In genomic region chr5:20056074-20056842, GRCm38 (mm10) we compare ENCODE assay signal across 15 mouse cellular contexts.
DNase-seq lines count a peak whose midpoint lies in the region; ATAC-seq and TF ChIP-seq lines count a peak whose summit lies in the region.
"Had no signal": no experiment of that assay in that cellular context is flagged by ENCODE, and none has a peak within 500 bp of the region (broad histone marks: within the 10 kb centered on the region; RNA-seq: fewer than 3 reads in every experiment).

No protein-coding gene starts in this region.

- H3K4me1 ChIP-seq in hindbrain, postnatal 0 days (ENCODE audit: insufficient read depth, low read length), result no peaks in the 10 kb centered on the region
- 0 out of 2 replicates have a peak, but pooled peaks cover 9% of the 10 kb centered on the region for H3K4me1 ChIP-seq in hindbrain, embryonic 14.5 days (replicated peaks; ENCODE audit: control insufficient read depth, insufficient read depth, low read length)
- H3K4me1 ChIP-seq in stomach, embryonic 15.5 days, result no peaks in the 10 kb centered on the region
- H3K4me1 ChIP-seq in stomach, postnatal 0 days (replicated peaks; ENCODE audit: control insufficient read depth, insufficient read depth), result no peaks in the 10 kb centered on the region
- peaks cover 8% of the 10 kb centered on the region; the same call in 1 of the 2 replicates for H3K4me1 ChIP-seq in kidney, embryonic 16.5 days (ENCODE audit: insufficient read depth, low read length)
- H3K4me1 ChIP-seq: limb, embryonic 12.5 days; lung, embryonic 15.5 days had no signal

- no peak overlapping the region for H3K4me2 ChIP-seq in hindbrain, postnatal 0 days (ENCODE audit: low read depth, low read length)
- H3K4me2 ChIP-seq in hindbrain, embryonic 14.5 days (replicated peaks), result no peak overlapping the region
- no peak overlapping the region for H3K4me2 ChIP-seq in stomach, embryonic 15.5 days
- H3K4me2 ChIP-seq in stomach, postnatal 0 days (replicated peaks; ENCODE audit: low read depth), result no peak overlapping the region
- no peak overlapping the region for H3K4me2 ChIP-seq in kidney, embryonic 16.5 days (replicated peaks; ENCODE audit: low read depth, low read length)
- H3K4me2 ChIP-seq: limb, embryonic 12.5 days; lung, embryonic 15.5 days had no signal

- no peak for TF ChIP-seq CTCF in hindbrain, postnatal 0 days (IDR thresholded peaks at IDR 0.05; ENCODE audit: low read depth)
- no peak for TF ChIP-seq CTCF in stomach, postnatal 0 days (IDR thresholded peaks at IDR 0.05; ENCODE audit: low read depth)

- H3K27me3 ChIP-seq in hindbrain, postnatal 0 days (ENCODE audit: insufficient read depth, low read length), result no peaks in the 10 kb centered on the region
- no peaks in the 10 kb centered on the region for H3K27me3 ChIP-seq in hindbrain, embryonic 14.5 days (ENCODE audit: control insufficient read depth, insufficient read depth, low read length)
- no peaks in the 10 kb centered on the region for H3K27me3 ChIP-seq in stomach, embryonic 15.5 days (replicated peaks)
- no peaks in the 10 kb centered on the region for H3K27me3 ChIP-seq in stomach, postnatal 0 days (ENCODE audit: control insufficient read depth, insufficient read depth, low read length)
- H3K27me3 ChIP-seq in kidney, embryonic 16.5 days (ENCODE audit: insufficient read depth, low read length), result no peaks in the 10 kb centered on the region
- H3K27me3 ChIP-seq: limb, embryonic 12.5 days; lung, embryonic 15.5 days had no signal

- H3K9me3 ChIP-seq in hindbrain, postnatal 0 days (ENCODE audit: low read length), result no peaks in the 10 kb centered on the region
- H3K9me3 ChIP-seq in hindbrain, embryonic 14.5 days (ENCODE audit: control insufficient read depth, low read length), result no peaks in the 10 kb centered on the region
- H3K9me3 ChIP-seq in stomach, embryonic 15.5 days, result no peaks in the 10 kb centered on the region
- H3K9me3 ChIP-seq in stomach, postnatal 0 days (ENCODE audit: control insufficient read depth, low read length), result no peaks in the 10 kb centered on the region
- H3K9me3 ChIP-seq in kidney, embryonic 16.5 days (ENCODE audit: low read length), result no peaks in the 10 kb centered on the region
- H3K9me3 ChIP-seq: limb, embryonic 12.5 days; lung, embryonic 15.5 days had no signal

- H3K4me3 ChIP-seq in hindbrain, postnatal 0 days (ENCODE audit: low read length), result no peak overlapping the region
- no peak overlapping the region for H3K4me3 ChIP-seq in hindbrain, embryonic 14.5 days (replicated peaks; ENCODE audit: low read length)
- H3K4me3 ChIP-seq in stomach, embryonic 15.5 days (replicated peaks), result no peak overlapping the region
- no peak overlapping the region for H3K4me3 ChIP-seq in stomach, postnatal 0 days (ENCODE audit: low read depth, low read length)
- H3K4me3 ChIP-seq in kidney, embryonic 16.5 days (ENCODE audit: low read length), result no peak overlapping the region
- H3K4me3 ChIP-seq: erythroblast, embryonic 14.5 days; limb, embryonic 12.5 days; lung, embryonic 15.5 days had no signal

- H3K27ac ChIP-seq in hindbrain, postnatal 0 days, result no peak overlapping the region
- no peak overlapping the region for H3K27ac ChIP-seq in hindbrain, embryonic 14.5 days
- peak overlapping the region; percentile 21; the same call in 1 of the 2 replicates for H3K27ac ChIP-seq in stomach, embryonic 15.5 days
- H3K27ac ChIP-seq in stomach, postnatal 0 days (replicated peaks), result no peak overlapping the region
- H3K27ac ChIP-seq in kidney, embryonic 16.5 days (ENCODE audit: low read length), result no peak overlapping the region
- H3K27ac ChIP-seq: limb, embryonic 12.5 days; lung, embryonic 15.5 days had no signal

- peak; percentile 79 for ATAC-seq in hindbrain, postnatal 0 days
- no peak for ATAC-seq in hindbrain, embryonic 14.5 days (ENCODE audit: low FRiP score)
- ATAC-seq in stomach, embryonic 15.5 days (ENCODE audit: insufficient read depth, low FRiP score, low read depth), result no peak; the same call in 1 of the 2 replicates
- ATAC-seq in stomach, postnatal 0 days (ENCODE audit: low FRiP score, low TSS enrichment), result no peak; the same call in 1 of the 2 replicates
- peak; percentile 88 for ATAC-seq in kidney, embryonic 16.5 days (ENCODE audit: low FRiP score, low TSS enrichment)
- ATAC-seq in erythroid progenitor cell, adult 5-6 weeks (replicated peaks; ENCODE audit: low FRiP score, poor library complexity, severe bottlenecking), result no peak

- no peak overlapping the region for H3K9ac ChIP-seq in hindbrain, postnatal 0 days (replicated peaks; ENCODE audit: low read length)
- H3K9ac ChIP-seq in hindbrain, embryonic 14.5 days, result no peak overlapping the region
- H3K9ac ChIP-seq in stomach, embryonic 15.5 days, result no peak overlapping the region
- H3K9ac ChIP-seq in stomach, postnatal 0 days (ENCODE audit: low read length), result no peak overlapping the region
- H3K9ac ChIP-seq in kidney, embryonic 16.5 days (replicated peaks; ENCODE audit: low read length), result no peak overlapping the region
- H3K9ac ChIP-seq: limb, embryonic 12.5 days; lung, embryonic 15.5 days had no signal

- no peaks in the 10 kb centered on the region for H3K36me3 ChIP-seq in hindbrain, postnatal 0 days (ENCODE audit: insufficient read depth, low read length)
- no peaks in the 10 kb centered on the region for H3K36me3 ChIP-seq in hindbrain, embryonic 14.5 days (replicated peaks; ENCODE audit: control insufficient read depth, insufficient read depth)
- H3K36me3 ChIP-seq in stomach, embryonic 15.5 days, result no peaks in the 10 kb centered on the region
- H3K36me3 ChIP-seq in stomach, postnatal 0 days (ENCODE audit: control insufficient read depth, insufficient read depth, low read length), result no peaks in the 10 kb centered on the region
- no peaks in the 10 kb centered on the region for H3K36me3 ChIP-seq in kidney, embryonic 16.5 days (ENCODE audit: insufficient read depth, low read length)
- H3K36me3 ChIP-seq: limb, embryonic 12.5 days; lung, embryonic 15.5 days had no signal

- TF ChIP-seq EP300 in stomach, postnatal 0 days (optimal IDR thresholded peaks at IDR 0.05), result no peak

- DNase-seq in hindbrain, postnatal 0 days (ENCODE audit: low spot score), result peak; percentile 42
- no peak for DNase-seq in hindbrain, embryonic 14.5 days (ENCODE audit: low spot score)
- no peak for DNase-seq in stomach, postnatal 0 days (ENCODE audit: low spot score)
- DNase-seq in telencephalon, adult 2 months (ENCODE audit: low read depth, low spot score), result peak; percentile 38
- no peak for DNase-seq in frontal cortex, postnatal 36 days (ENCODE audit: low spot score in 2 of 2)
- DNase-seq: adrenal gland, adult 2 months; heart, adult 11 months; heart, postnatal 36 days; right cerebral cortex, adult 18-20 months had no signal

- WGBS in hindbrain, postnatal 0 days, result 44% methylated on average over 5 of the region's 5 CpGs
- 51% methylated on average over 5 of the region's 5 CpGs for WGBS in hindbrain, embryonic 14.5 days
- WGBS in stomach, embryonic 15.5 days, result 39% methylated on average over 5 of the region's 5 CpGs
- WGBS in stomach, postnatal 0 days, result 38% methylated on average over 5 of the region's 5 CpGs
- WGBS in kidney, embryonic 16.5 days, result 19% methylated on average over 5 of the region's 5 CpGs

Comparison
In these comparisons a context has a peak if more than half of its experiments do, and no peak if none do; other contexts are left out.
1. ATAC-seq: peak in hindbrain, postnatal 0 days (single experiment) and kidney, embryonic 16.5 days (single experiment); none in hindbrain, embryonic 14.5 days (single experiment), stomach, embryonic 15.5 days (single experiment), stomach, postnatal 0 days (single experiment) and erythroid progenitor cell, adult 5-6 weeks (single experiment).
2. DNase-seq: peak in hindbrain, postnatal 0 days (single experiment) and telencephalon, adult 2 months (single experiment); none in hindbrain, embryonic 14.5 days (single experiment), stomach, postnatal 0 days (single experiment) and frontal cortex, postnatal 36 days (0 of 2).